Mouse (Mus musculus) thymus, postnatal 14 days (tissue): ENCODE data around the gene Rpl35a.
A peak's percentile ranks its signal among the peaks of the same experiment; 100 is the strongest.
"Not testable (repeated sequence)": the region's sequence is repeated elsewhere in the genome, so short reads cannot be mapped to it uniquely, and the experiment has no call there.

Source experiments
- DNase-seq: peaks from one replicate; pipeline ENCODE4 v3.0.0; 2021

Rpl35a gene

GRCm38 (mm10) chr16:33056095-33056785 lies at the start of gene Rpl35a, which contains the start of gene Iqcg:
TSS of gene Rpl35a (plus strand) at chr16:33056453.
TSS of gene Iqcg (minus strand) at chr16:33056218.
- DNase-seq = peak; percentile 90

DNA sequence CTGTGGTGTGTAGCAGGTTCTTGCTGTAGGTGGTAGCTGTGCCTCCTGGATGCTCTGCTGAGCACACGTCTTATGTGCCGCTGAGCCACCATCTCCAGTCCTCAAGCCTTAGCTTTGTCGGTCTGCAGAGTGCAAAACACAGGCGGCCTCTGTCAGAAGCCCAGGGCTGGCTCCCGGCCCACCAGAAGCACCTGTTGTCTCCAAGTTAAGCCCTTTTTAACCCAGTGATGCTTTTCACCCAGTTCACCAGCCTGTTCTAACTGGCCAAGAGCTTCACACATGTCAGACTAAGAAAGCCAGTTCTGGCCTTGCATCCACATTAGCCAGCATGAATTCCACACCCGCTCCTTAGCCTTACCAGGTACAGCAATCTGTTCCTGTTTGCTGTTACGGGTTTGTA lies 49.4 kb upstream of the Rpl35a start:
- DNase-seq = no peak

DNA sequence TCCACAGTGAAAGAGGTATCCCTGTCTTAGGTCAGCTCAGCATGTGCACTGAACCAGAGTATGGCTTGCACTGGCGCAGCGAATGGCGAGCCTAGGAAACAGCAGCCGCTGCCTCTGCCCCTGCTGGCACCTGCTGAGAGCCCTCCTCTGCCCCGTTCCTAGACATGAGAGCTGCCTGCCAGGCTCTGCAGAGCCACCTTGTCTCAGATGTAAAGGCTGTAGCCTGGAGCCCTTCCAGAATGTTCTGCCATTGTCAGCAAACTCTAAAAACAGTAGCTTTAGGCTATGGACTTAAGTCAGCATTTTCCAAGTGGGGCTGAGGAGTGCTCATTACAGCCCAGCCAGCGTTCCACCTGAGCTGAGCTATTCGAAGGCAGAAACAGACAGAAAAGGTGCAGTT lies 48.8 kb upstream of the Rpl35a start:
- DNase-seq = no peak

GRCm38 (mm10) chr16:33010166-33010565 lies 46.1 kb upstream of the Rpl35a start:
- DNase-seq = no peak

- no peak for DNase-seq
Observed at GRCm38 (mm10) chr16:33013801-33014200, 42.5 kb upstream of the Rpl35a start.

- no peak for DNase-seq
Observed at GRCm38 (mm10) chr16:33014921-33015320, 41.3 kb upstream of the Rpl35a start.

DNA sequence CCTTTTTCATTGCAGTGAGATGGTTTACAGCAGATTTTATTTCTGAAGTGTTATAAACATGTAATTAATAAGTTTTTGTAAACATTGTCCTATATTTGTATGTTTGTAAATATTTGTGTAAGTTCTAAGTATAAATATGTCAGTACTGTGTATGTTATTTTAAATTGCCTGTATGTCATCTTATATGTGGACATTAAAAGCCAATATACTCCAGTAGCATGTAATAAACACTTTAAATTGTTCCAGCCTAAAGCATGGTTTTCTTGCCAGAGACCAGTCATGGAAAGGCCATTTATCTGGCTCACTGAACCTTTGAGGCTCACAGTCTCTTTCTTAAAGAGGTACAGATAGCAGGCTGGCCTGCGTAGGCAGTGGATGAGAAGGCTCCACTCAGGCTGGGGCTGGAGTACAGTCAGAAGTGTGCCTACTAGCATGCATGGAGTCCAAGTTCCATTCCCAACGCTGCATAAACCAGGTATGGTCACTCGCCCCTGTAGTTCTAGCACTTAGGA lies 40.8 kb upstream of the Rpl35a start:
- DNase-seq = no peak

- no peak for DNase-seq
Observed at GRCm38 (mm10) chr16:33015986-33016385, 40.3 kb upstream of the Rpl35a start.

DNA sequence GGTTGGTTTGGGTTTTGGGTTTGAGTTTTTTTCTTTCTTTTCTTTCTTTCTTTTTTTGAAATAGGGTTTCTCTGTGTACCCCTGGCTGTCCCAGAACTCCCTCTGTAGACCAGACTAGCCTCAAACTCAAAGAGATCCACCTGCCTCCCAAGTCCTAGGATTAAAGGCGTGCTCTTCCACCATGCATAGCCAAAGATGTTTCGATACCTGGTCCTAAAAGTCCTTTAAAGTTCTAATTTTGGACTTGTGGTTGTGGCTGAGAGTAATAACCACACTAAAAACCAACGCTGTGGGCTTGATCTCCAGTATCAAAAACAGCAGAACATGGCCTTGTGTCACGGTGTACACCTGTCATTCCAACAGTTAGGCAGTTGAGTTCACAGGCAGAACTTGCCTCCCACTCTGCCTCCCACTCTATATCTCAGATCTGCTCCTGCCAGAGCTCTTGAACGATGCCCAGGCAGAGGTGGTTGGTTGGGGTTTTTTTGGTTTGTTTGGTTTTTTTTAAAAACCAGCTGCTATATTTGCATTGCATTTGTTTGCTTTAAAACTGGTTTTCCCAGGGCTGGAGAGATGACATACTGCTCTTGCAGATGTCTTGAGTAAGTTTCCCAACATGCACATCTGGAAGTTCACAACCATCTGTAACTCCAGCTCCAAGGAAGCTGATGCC lies 38.4 kb upstream of the Rpl35a start:
- no peak for DNase-seq

DNA sequence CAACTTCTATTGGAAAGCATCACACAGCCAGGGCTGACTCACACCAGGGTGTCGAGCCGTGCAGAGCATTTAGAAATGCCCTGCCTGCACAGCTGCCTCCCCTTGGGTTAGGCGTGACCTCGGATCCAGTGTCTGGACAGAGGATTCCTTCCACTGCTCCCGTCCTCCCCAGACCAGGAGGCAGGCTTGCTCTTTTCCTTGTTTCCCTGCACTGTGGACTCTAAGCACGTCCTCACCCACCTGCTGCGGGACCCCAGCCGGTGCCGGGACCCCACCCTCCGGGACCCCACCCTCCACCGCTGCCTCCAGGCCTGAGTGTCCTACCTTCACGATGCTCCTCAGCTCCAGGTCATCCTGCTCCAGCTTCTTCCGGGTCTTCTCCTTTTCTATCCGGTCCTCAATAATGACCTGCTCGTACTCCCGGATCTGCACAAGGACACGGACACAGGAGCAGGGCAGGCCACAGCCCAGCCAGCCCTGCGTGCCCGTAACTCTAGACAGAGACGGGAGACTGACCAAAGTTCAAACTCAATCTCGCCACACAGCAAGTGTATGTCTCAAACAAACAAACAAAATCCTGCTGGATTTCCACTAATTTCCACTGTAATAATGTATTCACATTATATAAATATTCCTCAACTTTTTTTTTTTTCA lies 37.0 kb upstream of the Rpl35a start:
- no peak for DNase-seq

GRCm38 (mm10) chr16:33021381-33021780 lies 34.9 kb upstream of the Rpl35a start:
- no peak for DNase-seq

DNA sequence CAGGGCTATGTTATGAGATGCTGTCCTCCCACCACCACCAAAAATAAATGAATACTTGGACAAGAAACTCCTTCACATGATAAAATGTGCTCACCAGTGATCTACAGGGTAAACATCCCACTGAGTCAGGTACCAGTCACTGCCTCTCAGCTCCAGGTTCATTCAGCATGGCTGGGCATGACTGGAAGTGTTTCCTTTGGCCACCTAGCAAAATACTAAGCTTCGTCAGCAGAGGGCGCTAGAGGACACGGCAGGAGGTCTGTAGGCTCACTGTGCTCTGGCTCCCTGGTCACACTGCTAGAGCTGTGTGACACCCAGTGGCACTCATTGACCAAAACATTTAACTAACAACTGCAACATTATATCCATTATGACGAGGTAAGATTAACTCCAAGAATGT lies 32.5 kb upstream of the Rpl35a start:
- DNase-seq = peak; percentile 88

DNA sequence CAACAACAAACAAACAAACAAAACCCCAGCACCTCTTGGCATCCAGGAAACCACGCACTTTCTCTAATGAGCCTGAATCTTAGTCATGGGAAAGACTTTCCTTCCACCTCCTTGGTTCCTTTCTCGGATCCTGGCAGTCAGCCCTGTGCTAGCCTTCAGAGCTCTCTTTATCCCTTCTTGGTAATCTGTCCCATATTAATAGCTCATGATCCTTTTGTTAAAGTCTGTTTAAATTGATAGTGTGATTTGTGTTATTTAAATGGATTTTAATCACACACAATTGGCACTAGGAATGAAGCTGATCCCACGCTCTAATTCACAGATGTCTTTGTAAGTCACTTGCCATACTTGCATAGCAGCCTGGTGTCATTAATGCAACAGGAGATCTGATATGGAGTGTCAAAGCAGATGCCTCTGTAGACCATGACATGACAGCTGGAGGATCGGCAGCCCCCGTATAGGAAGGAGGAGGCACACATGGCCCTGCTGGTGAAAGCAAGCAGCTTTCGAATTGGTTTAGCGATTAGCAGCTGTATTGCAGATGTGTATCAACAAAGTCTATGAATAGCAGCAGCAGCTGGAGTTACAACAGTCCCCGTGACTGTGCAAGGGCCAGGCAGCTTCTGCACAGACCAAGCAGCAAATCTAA lies 31.7 kb upstream of the Rpl35a start:
- DNase-seq = peak; percentile 12

GRCm38 (mm10) chr16:33026357-33026756 lies 29.9 kb upstream of the Rpl35a start:
- DNase-seq = peak; percentile 41

- DNase-seq = no peak
Observed at GRCm38 (mm10) chr16:33036006-33036405, 20.2 kb upstream of the Rpl35a start.

- no peak for DNase-seq
Observed at GRCm38 (mm10) chr16:33042682-33043081, 13.6 kb upstream of the Rpl35a start.

DNA sequence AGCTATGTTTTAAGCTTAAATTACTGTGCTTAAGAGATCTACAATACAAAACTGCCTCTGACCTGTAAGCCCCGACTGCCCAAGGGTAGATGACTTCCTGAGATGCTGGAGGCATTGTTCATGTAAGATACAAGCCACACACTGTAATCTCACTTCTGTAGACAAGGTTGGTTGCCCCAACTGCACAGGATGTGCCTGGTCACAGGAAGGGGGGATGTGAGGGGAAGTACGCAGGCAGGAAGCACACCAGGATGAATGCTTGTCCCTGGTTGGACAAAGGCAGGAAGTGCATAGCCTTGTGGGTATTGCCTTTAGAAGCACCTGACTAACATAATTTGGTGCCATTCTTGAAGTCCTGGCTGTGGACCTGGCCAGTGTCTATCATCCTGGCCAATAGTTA lies 13.0 kb upstream of the Rpl35a start:
- peak; percentile 23 for DNase-seq

- no peak for DNase-seq
Observed at GRCm38 (mm10) chr16:33048004-33048403, 8.2 kb upstream of the Rpl35a start.

DNA sequence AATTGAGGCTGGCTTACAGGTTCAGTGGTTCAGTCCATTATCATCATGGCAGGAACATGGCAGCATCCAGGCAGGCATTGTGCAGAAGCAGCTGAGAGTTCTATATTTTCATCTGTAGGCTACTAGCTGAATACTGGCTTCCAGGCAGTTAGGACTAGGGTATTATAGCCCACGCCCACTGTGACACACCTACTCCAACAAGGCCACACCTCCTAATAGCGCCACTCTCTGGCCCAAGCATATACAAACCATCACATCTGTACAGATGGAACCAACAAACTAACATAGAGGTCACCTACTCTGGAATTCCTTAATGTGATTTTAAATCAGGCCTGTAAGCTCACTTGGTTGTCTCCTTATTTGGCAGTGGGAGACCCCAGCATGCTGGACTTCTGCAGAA lies 7.6 kb upstream of the Rpl35a start:
- DNase-seq = no peak

GRCm38 (mm10) chr16:33049809-33050208 lies 6.4 kb upstream of the Rpl35a start:
- no peak for DNase-seq

- DNase-seq = no peak
Observed at GRCm38 (mm10) chr16:33053141-33053540, 3.1 kb upstream of the Rpl35a start.

GRCm38 (mm10) chr16:33054927-33055326 lies 1.3 kb upstream of the Rpl35a start:
- not testable (repeated sequence) for DNase-seq

DNA sequence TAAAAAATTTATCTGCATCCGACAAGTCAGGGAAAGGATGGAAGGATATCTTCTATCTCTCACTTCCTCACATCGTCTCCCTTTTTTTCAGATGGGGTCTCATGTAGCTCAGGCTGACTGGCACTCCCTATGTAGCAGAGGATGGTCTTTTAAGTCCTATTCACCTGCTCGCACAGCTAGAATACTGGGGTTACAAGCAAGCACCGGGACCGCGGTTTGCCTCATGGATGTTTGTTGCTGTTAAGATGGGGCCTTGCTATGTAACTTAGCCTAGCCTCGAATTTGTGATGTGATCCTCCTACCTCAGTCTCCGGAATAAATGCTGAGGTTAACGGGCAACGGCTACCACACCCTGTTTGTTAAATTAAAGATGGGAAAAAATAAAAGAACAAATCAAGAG lies 598 bp upstream of the Rpl35a start:
- peak; percentile 26 for DNase-seq
